Mouse (Mus musculus): ENCODE results near the gene Tmem131l. TPM values are rescaled to one million over a fixed set of nuclear protein-coding genes. Genes with fewer than 3 reads are reported as not detected.

Tmem131l gene
- polyA plus RNA-seq, 1 experiment from 2014 or later = 49.9 TPM

GRCm38 (mm10) chr3:84060946-84061345 is 21.0 kb upstream of the Tmem131l start:
- Histone ChIP-seq H3K4me2 (ENCODE audit: low read length) (no peak overlapping the region), H3K36me3 (ENCODE audit: control insufficient read depth, insufficient read depth, low read length) (no peaks in the 10 kb centered on the region), H3K27me3 (replicated peaks; ENCODE audit: control insufficient read depth, insufficient read depth, low read length) (no peaks in the 10 kb centered on the region), H3K9me3 (ENCODE audit: control insufficient read depth, low read length) (no peaks in the 10 kb centered on the region), H3K4me1 (replicated peaks; ENCODE audit: control insufficient read depth, insufficient read depth, low read length) (peaks cover 8% of the 10 kb centered on the region; the same call in 1 of the 2 replicates), H3K4me3 (ENCODE audit: low read depth, low read length) (no peak overlapping the region), H3K27ac (ENCODE audit: low read depth) (no peak overlapping the region), H3K9ac (ENCODE audit: low read length) (no peak overlapping the region)
- DNase-seq (ENCODE audit: low spot score) (no peak), ATAC-seq (replicated peaks; ENCODE audit: low FRiP score, low TSS enrichment, low read depth) (no peak)
- WGBS = 88% methylated on average over 5 of the region's 5 CpGs

GRCm38 (mm10) chr3:84060128-84060527 is 20.2 kb upstream of the Tmem131l start:
- no peak for ATAC-seq (replicated peaks; ENCODE audit: low FRiP score, low TSS enrichment, low read depth)
- no peak for DNase-seq (ENCODE audit: low spot score)
- Histone ChIP-seq H3K27ac (ENCODE audit: low read depth) (no peak overlapping the region), H3K27me3 (replicated peaks; ENCODE audit: control insufficient read depth, insufficient read depth, low read length) (no peaks in the 10 kb centered on the region), H3K4me1 (replicated peaks; ENCODE audit: control insufficient read depth, insufficient read depth, low read length) (peaks cover 8% of the 10 kb centered on the region; the same call in 1 of the 2 replicates), H3K4me3 (ENCODE audit: low read depth, low read length) (no peak overlapping the region), H3K9me3 (ENCODE audit: control insufficient read depth, low read length) (no peaks in the 10 kb centered on the region), H3K36me3 (ENCODE audit: control insufficient read depth, insufficient read depth, low read length) (no peaks in the 10 kb centered on the region), H3K9ac (ENCODE audit: low read length) (no peak overlapping the region), H3K4me2 (ENCODE audit: low read length) (no peak overlapping the region)
- 36% methylated on average over 4 of the region's 4 CpGs for WGBS

- ATAC-seq (replicated peaks; ENCODE audit: low FRiP score, low TSS enrichment, low read depth) (no peak), DNase-seq (ENCODE audit: low spot score) (no peak)
- Histone ChIP-seq H3K9ac (ENCODE audit: low read length) (no peak overlapping the region), H3K36me3 (ENCODE audit: control insufficient read depth, insufficient read depth, low read length) (no peaks in the 10 kb centered on the region), H3K4me1 (replicated peaks; ENCODE audit: control insufficient read depth, insufficient read depth, low read length) (peaks cover 8% of the 10 kb centered on the region; the same call in 1 of the 2 replicates), H3K27me3 (replicated peaks; ENCODE audit: control insufficient read depth, insufficient read depth, low read length) (no peaks in the 10 kb centered on the region), H3K4me3 (ENCODE audit: low read depth, low read length) (no peak overlapping the region), H3K27ac (ENCODE audit: low read depth) (no peak overlapping the region), H3K9me3 (ENCODE audit: control insufficient read depth, low read length) (no peaks in the 10 kb centered on the region), H3K4me2 (ENCODE audit: low read length) (no peak overlapping the region)
- WGBS = 35% methylated on average over 4 of the region's 4 CpGs
These were observed 19.7 kb upstream of the Tmem131l start for GRCm38 (mm10) chr3:84059676-84060075.

- H3K9me3 ChIP-seq (ENCODE audit: control insufficient read depth, low read length) = no peaks in the 10 kb centered on the region
- 38% methylated on average over 13 of the region's 13 CpGs for WGBS
- no peak overlapping the region for H3K4me2 ChIP-seq (ENCODE audit: low read length)
- no peaks in the 10 kb centered on the region for H3K36me3 ChIP-seq (ENCODE audit: control insufficient read depth, insufficient read depth, low read length)
- H3K4me1 ChIP-seq (replicated peaks; ENCODE audit: control insufficient read depth, insufficient read depth, low read length) = peaks cover 8% of the 10 kb centered on the region; the same call in 1 of the 2 replicates
- no peak overlapping the region for H3K27ac ChIP-seq (ENCODE audit: low read depth)
- DNase-seq (ENCODE audit: low spot score) (no peak), ATAC-seq (replicated peaks; ENCODE audit: low FRiP score, low TSS enrichment, low read depth) (no peak)
- no peaks in the 10 kb centered on the region for H3K27me3 ChIP-seq (replicated peaks; ENCODE audit: control insufficient read depth, insufficient read depth, low read length)
- H3K9ac ChIP-seq (ENCODE audit: low read length) = no peak overlapping the region
- H3K4me3 ChIP-seq (ENCODE audit: low read depth, low read length) = no peak overlapping the region
These were observed 19.3 kb upstream of the Tmem131l start for GRCm38 (mm10) chr3:84059261-84059660.

- Histone ChIP-seq H3K27ac (ENCODE audit: low read depth) (no peak overlapping the region), H3K9me3 (ENCODE audit: control insufficient read depth, low read length) (no peaks in the 10 kb centered on the region), H3K4me2 (ENCODE audit: low read length) (peak overlapping the region; percentile 22; the same call in 1 of the 2 replicates), H3K9ac (ENCODE audit: low read length) (no peak overlapping the region), H3K4me1 (replicated peaks; ENCODE audit: control insufficient read depth, insufficient read depth, low read length) (peaks cover 7% of the 10 kb centered on the region; the same call in 1 of the 2 replicates), H3K36me3 (ENCODE audit: control insufficient read depth, insufficient read depth, low read length) (no peaks in the 10 kb centered on the region), H3K27me3 (replicated peaks; ENCODE audit: control insufficient read depth, insufficient read depth, low read length) (no peaks in the 10 kb centered on the region), H3K4me3 (ENCODE audit: low read depth, low read length) (no peak overlapping the region)
- peak; percentile 62 for DNase-seq (ENCODE audit: low spot score)
- 0 out of 2 replicates have a peak, but pooled peaks have one; percentile 32 for ATAC-seq (replicated peaks; ENCODE audit: low FRiP score, low TSS enrichment, low read depth)
- WGBS = 13% methylated on average over 9 of the region's 9 CpGs
These were observed 8.8 kb upstream of the Tmem131l start for GRCm38 (mm10) chr3:84048729-84049175.

- 81% methylated on average over 8 of the region's 8 CpGs for WGBS
- no peak for DNase-seq (ENCODE audit: low spot score)
These were observed 6.2 kb upstream of the Tmem131l start for GRCm38 (mm10) chr3:84046206-84046605.

GRCm38 (mm10) chr3:84041739-84042138 is 1.8 kb upstream of the Tmem131l start:
- WGBS = 81% methylated on average over 8 of the region's 8 CpGs

More at GRCm38 (mm10) chr3:84046206-84046605, 6.2 kb upstream of the Tmem131l start:
- Histone ChIP-seq H3K27me3 (replicated peaks; ENCODE audit: control insufficient read depth, insufficient read depth, low read length) (no peaks in the 10 kb centered on the region), H3K36me3 (ENCODE audit: control insufficient read depth, insufficient read depth, low read length) (no peaks in the 10 kb centered on the region), H3K4me3 (ENCODE audit: low read depth, low read length) (no peak overlapping the region), H3K9ac (ENCODE audit: low read length) (no peak overlapping the region), H3K9me3 (ENCODE audit: control insufficient read depth, low read length) (no peaks in the 10 kb centered on the region), H3K4me1 (replicated peaks; ENCODE audit: control insufficient read depth, insufficient read depth, low read length) (peaks cover 7% of the 10 kb centered on the region; the same call in 1 of the 2 replicates), H3K4me2 (ENCODE audit: low read length) (no peak overlapping the region), H3K27ac (ENCODE audit: low read depth) (no peak overlapping the region)
- no peak for ATAC-seq (replicated peaks; ENCODE audit: low FRiP score, low TSS enrichment, low read depth)

GRCm38 (mm10) chr3:84040476-84041082 is 604 bp upstream of the Tmem131l start:
- WGBS = 3% methylated on average over 23 of the region's 23 CpGs
- ATAC-seq (replicated peaks; ENCODE audit: low FRiP score, low TSS enrichment, low read depth) = peak; percentile 28; the same call in 1 of the 2 replicates
- H3K27ac ChIP-seq (ENCODE audit: low read depth) = peak overlapping the region; percentile 93
- H3K9me3 ChIP-seq (ENCODE audit: control insufficient read depth, low read length) = no peaks in the 10 kb centered on the region
- H3K4me3 ChIP-seq (ENCODE audit: low read depth, low read length) = peak overlapping the region; percentile 88
- H3K9ac ChIP-seq (ENCODE audit: low read length) = peak overlapping the region; percentile 62
- peak overlapping the region; percentile 95 for H3K4me2 ChIP-seq (ENCODE audit: low read length)
- no peak for DNase-seq (ENCODE audit: low spot score)
- no peaks in the 10 kb centered on the region for H3K27me3 ChIP-seq (replicated peaks; ENCODE audit: control insufficient read depth, insufficient read depth, low read length)
- 0 out of 2 replicates have a peak, but pooled peaks cover 3% of the 10 kb centered on the region for H3K36me3 ChIP-seq (ENCODE audit: control insufficient read depth, insufficient read depth, low read length)
- peaks cover 10% of the 10 kb centered on the region for H3K4me1 ChIP-seq (replicated peaks; ENCODE audit: control insufficient read depth, insufficient read depth, low read length)

More at GRCm38 (mm10) chr3:84041739-84042138, 1.8 kb upstream of the Tmem131l start:
- H3K9ac ChIP-seq (ENCODE audit: low read length) = no peak overlapping the region
- H3K4me2 ChIP-seq (ENCODE audit: low read length) = no peak overlapping the region
- DNase-seq (ENCODE audit: low spot score) (no peak), ATAC-seq (replicated peaks; ENCODE audit: low FRiP score, low TSS enrichment, low read depth) (no peak)
- no peak overlapping the region for H3K4me3 ChIP-seq (ENCODE audit: low read depth, low read length)
- H3K9me3 ChIP-seq (ENCODE audit: control insufficient read depth, low read length) = no peaks in the 10 kb centered on the region
- H3K27me3 ChIP-seq (replicated peaks; ENCODE audit: control insufficient read depth, insufficient read depth, low read length) = no peaks in the 10 kb centered on the region
- 0 out of 2 replicates have a peak, but pooled peaks cover under 1% of the 10 kb centered on the region for H3K36me3 ChIP-seq (ENCODE audit: control insufficient read depth, insufficient read depth, low read length)
- H3K27ac ChIP-seq (ENCODE audit: low read depth) = no peak overlapping the region
- peaks cover 10% of the 10 kb centered on the region for H3K4me1 ChIP-seq (replicated peaks; ENCODE audit: control insufficient read depth, insufficient read depth, low read length)

Measured in intestine, embryonic 14.5 days (tissue).